Mouse (Mus musculus): ENCODE measurements around the gene Ech1.

Ech1 gene

DNA sequence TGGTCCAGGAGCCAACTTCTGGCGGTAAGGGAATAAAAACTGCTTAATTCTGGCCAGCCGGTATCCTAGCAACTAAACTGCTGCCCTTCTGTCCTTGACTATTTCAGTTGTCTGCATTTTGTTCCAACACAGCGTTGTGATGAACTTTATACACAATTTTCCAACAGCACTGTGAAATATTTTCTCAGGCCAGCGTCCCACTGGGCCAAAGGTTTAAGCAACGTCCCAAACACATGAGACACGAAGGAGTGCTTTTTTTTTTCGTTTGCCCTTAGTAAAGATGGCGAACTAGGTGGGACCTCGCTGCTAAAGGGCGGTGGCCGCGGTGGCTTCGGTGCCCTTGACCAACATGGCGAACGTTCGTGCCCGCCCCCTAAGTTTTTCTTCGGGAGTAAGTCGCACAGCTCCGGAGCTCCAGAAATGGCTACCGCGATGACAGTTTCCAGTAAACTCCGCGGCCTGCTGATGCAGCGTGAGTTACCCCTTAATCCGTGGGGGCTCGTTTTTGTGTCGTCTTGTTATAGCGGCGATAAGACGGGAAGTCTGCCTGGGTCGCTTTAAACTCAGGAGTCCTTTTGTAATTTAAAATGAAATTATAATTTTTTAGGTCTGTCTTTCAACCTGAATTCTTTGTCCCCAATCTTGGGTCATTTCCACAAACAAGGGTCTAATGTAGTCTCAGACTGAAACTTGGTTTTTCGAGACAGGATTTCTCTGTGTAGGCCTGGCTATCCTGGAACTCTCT lies at the start of gene Ech1:
Ech1 (plus strand) TSS at position 277 of the 745 bp plus-strand sequence.
- DNase-seq: peak; percentile 94

DNA sequence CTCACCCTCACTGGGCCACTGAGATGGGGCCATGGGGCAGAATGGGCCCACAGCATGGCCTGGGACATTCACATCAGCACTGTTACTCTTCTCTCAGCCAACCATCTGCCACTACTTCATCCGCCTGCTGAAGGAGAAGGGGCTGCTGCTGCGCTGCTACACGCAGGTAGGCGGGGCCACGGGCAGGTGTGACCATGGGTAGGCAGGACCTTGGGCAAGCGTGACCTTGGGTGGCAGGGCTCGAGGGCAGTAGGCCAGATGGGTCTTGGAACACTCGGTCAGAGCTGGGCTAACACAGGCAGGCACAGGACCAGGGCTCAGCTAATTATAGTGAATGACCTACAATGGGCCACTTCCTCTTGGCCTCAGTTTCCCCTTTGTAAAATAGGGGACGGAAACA lies 46.2 kb upstream of the Ech1 start:
- DNase-seq: no peak

DNA sequence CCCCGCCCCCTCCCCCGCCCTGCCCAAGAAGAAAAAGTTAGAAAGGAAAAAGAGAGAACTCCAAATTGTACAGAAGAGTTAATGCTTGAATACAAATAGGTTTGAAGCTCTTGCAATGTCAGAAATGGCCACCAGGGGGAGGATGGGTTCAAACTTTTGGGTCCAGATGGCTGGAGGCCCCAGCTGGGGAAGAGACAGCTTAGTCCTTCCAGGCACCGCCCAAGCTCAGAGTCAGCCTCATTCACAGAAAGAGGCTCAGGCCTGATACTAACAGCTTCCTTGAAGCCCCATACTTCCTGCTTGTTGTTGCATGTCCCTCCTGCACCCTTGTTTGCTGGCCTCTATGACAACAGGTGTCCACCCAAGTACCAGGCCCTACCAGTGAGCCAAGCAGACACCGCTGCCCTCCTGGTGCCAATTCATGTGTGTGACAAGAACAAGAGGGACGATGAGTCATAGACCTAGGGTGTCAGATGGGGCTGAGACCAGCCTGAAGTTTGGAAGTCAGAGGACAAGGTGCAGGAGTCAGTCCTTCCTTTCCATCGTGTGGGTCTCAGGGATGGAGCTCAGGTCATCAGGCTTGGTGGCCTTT lies 44.9 kb upstream of the Ech1 start:
- DNase-seq: peak; percentile 94

DNA sequence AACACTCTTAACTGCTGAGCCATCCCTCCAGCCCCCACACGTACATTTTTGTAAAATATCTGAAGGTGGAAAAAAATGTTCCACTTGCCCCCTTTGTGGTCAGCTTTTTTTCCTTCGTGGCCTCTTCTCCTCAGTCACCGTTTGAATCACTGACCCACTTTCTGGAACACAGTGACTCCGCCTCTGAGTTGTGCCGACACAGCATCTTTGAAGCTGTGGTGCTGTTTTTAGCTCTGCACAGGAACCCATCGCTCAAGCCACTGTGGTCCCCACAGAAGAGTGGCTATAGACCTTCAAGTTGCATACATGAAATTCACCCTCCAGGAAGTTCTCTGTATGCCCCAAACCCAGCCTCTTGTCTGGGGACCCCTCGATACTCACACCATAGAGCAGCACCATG lies 44.2 kb upstream of the Ech1 start:
- DNase-seq: no peak

DNA sequence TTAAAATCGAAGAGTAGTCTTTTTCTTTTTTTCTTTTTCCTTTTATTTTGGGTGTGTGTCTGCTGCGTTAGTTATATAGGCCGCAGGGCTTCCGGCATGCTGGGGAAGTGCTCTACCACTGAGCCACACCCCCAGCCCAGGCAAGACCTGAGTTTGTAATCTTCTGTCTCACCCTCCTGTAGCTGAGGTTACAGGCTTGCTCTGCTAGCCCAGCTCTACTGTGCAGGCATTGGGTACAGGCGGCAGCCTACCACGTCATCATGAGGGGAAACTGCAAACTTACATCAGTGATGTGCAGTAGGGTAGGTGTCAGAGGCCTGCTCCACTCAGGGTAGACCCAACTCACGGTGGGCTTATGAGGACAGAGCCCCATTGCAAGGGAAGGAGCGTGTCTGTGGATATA lies 43.8 kb upstream of the Ech1 start:
- DNase-seq: no peak

DNA sequence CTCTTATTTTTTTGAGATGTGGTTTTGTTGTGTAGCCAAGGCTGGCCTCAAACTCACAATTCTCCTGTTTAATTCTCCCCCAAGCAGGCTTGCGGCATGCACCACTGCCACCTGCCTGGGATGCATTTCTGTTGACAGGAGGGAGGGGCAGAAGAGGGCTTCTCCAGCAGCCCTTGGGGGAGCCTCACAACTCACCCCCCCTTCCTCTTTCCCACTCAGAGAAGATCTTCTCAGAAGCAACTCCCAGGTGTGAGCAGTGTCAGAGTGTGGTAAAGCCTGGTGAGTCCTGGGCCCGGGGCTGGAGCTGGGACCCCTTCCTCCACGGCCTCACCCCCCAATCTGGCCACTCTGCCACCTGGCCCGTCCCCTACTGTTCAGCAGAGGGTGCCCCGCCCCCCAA lies 39.9 kb upstream of the Ech1 start:
- no peak for DNase-seq

DNA sequence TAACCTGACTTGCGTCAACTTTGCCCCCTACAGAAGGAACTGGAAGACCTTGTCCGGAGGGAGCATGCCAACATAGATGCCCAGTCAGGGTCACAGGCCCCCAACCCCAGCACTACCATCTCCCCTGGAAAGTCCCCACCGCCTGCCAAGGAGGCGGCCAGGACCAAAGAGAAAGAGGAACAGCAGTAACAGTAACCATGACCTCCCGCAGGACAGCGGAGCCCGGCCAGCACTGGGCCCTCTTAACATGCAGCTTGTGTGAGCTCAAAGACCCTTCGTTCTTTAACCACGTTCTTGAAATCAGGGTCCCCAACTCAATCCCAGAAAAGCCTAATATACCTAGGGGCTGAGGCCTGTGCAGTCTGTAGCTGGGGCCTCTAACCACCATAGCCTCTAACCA lies 37.1 kb upstream of the Ech1 start:
- DNase-seq: no peak

DNA sequence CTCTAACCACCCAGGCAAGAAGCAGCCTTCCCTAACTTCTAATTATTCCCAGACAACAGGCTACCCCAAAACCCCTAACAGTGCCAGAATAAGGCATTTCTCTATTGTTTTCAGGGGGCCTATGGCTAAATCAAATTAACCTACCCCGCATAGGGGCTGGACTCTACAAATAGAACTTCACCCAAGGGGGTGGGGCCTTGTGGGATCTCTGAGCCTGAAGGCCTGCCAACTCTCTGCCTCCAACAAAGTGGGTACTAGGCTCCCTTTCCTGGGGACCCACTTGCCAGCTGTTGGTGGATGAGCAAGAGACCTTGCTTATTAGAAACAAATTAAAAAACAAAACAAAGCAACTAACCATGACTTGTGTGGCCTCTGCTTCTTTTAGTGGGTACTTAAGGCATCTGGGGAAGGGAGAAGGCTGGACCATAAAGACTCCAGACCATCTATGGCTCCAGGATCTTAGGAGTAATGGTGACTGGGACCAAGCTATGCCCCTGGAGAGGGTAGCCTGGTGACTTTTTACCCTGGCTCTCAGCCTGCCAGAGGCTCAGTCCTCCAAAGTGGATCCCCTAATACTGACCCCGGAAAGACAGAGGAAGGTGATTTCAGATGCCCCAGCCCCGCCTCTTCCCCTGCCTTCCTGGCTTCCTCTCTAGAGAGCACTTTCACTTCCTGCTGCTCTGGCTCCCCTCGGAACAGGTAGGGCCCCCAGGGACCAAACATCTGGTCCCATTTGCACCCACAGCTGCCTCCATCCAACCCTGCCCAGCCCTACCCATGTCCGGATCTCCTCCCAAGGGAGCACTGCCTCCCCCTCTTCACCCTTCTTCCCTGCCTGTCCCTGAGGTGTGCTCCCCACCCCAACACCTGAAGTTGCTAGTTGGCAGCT lies 36.5 kb upstream of the Ech1 start, which contains the start of gene Rinl:
Rinl (plus strand) TSS at position 663 of the 889 bp plus-strand sequence.
- DNase-seq: peak; percentile 36

DNA sequence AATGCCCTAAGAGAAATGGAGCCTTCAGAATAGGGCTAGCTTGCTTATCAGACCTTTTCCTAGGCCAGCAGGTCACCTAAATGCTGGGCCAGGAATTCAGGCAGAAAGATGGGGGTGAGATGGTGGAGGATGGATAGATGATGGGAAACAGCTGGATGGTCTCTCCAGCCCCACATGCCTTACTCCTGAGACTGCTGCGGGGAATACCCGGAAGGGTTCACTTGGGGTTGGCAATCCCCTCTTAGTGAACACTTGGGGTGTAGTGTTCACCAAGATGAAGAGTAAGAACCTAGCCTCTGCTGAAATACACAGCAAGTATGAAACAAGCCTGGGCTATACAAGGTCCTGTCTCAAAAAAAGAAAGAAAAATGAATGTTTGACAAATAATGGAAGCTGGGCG lies 35.8 kb upstream of the Ech1 start:
- no peak for DNase-seq

DNA sequence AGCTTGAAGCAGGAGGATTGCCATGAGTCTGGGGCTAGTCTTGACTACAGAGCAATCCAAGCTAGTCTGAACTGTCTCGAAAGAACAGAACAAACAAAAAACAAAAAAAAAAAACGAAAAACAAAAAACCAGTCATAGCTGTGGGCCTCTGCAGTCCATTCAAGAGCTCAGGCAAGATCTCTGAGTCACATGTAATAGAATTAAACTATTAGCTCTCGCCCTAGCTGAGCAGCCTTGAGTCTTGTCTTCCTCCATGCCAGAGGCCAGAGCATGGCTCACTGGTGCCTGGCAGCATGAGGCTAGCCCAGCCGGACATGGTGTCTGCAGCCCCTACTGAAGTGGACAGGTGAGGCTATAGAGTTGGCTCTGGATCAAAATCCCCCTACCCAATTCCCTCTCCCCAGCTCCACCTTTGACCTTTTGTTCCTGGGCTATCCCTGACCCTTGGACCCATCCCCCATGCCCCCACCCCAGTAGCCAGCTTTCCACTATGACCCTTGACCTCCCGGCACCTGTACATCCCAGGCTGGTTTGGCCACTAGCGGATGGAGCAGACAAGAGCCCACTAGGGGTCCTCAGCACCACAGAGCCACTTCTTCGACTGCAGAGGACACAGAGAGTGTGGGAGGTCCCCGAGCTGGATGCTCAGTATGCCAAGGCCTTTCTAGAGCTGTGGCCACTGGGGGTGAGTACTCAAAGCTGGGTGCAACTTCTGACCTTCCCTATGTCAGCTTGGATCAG lies 34.8 kb upstream of the Ech1 start:
- DNase-seq: no peak

DNA sequence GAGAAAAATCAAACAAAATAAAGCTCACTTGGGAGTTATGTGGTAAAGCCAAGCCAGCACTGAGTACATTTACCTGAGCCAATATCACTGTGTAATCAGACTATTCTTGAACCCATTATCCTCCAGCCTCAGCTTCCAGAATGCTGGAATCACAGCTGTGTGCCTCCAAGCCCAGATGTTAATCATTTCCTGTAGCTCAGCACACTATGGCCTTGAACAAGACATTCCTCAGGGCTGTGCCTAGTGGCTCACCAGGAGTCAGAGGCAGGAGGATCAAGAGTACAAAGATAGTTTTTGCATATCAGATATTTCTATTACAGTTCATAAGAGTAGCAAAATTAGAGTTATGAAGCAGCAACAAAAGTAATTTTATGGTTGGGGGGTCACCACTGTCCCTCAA lies 33.3 kb upstream of the Ech1 start:
- no peak for DNase-seq

DNA sequence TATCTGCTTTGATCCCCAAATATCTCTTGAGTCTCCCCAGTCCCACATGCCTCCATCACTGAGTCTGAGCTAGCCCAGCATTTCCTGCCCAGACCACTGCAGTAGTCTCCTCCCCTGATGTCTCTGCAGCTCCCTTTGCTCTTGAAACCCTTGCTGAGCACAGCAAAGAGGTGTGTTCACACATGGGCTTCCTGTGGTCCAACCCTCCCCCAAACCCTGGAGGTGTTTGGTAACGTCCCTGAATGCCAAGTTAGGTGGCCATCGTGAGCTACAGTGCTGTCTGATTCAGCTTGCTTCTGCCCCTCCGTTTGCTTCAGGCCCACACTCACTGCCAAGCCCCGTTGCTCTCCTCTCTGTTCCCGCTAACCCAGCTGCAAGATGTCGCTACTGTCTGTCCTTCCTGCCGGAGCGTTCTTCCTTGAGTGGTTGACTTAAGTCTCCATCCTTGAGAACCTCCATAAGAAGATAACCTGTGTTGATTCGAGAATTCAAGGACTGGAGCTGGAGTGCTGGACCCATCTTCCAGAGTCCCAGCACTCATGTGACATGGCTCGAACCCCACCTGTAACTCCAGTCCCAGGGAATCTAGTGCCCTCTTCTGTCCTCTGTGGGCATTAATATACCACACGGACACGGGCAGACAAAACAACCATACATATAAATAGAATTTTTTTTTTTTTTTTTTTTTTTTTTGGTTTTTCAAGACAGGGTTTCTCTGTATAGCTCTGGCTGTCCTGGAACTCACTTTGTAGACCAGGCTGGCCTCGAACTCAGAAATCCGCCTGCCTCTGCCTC lies 32.4 kb upstream of the Ech1 start:
- DNase-seq: no peak

DNA sequence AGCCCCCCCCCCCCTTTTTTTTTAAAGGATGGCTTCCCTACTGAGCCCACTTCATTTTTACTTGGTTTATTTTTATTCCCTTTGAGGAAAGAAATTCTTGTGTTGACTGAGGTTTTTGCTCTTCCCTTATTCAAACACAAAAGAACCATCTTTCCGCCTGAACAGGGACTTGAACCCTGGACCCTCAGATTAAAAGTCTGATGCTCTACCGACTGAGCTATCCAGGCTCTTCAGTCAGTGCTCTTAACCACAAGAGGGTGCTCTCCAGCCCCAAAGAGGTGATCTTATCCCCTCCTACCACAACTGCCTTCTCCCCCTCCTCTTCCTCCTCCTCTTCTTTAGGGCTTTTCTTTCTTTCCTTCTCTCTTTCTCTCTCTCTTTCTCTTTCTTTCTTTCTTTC lies 31.2 kb upstream of the Ech1 start:
- peak; percentile 50 for DNase-seq

DNA sequence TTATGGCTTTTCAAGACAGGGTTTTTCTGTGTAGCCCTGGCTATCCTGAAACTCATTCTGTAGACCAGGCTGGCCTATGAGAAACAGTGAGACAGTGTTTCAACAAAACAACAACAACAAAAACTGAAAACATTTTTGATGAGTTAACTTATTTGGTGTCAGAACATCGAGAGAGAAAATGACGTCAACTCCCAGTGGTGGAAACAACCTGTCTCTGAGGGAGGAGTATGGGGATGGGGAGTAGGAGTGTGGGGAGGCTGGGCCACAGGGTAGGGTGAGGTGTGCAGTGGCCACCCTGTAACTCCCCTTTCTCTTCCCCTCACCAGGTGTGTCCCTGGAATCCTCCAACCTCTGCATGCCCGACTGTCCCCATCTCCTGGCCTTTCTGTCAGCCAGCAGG lies 30.5 kb upstream of the Ech1 start:
- no peak for DNase-seq

DNA sequence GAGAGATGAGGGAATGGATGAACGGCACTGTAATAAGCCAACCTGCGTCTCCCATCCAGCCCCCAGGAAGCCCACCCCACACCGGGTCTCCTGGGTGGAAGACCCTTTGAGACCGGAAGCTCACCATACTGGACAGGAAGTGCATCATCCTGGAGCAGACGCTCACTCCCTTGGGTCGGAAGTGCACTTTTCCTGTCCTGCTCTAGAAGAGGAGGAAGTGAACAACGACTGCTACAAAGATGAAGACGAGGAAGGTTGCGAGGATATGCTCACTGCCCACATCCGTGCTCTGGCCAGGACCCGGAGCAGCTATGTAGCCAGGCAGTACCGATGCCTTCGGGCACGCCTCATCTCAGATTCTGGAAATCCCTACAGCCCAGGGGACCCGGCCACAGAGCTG lies 29.2 kb upstream of the Ech1 start:
- DNase-seq: peak; percentile 23

DNA sequence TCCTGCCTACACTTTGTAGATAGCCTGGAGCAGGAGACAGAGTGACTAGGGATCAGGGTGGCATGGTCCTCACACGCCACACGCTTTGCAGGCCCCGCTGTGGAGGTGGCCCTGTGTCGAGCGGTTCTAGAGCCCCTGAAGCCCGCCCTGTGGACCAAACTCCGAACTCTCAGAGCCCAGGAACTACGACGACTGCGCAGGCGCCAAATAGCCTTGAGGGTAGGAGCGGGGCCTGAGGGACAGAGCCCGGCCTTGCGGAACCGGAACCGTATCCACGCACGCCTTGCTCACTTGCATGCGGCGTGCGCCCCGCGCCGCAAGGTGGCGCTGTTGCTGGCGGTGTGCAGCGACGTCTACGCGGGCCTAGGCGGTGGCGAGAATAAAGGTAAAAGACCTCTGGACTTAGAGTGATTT lies 28.4 kb upstream of the Ech1 start:
- peak; percentile 91 for DNase-seq

DNA sequence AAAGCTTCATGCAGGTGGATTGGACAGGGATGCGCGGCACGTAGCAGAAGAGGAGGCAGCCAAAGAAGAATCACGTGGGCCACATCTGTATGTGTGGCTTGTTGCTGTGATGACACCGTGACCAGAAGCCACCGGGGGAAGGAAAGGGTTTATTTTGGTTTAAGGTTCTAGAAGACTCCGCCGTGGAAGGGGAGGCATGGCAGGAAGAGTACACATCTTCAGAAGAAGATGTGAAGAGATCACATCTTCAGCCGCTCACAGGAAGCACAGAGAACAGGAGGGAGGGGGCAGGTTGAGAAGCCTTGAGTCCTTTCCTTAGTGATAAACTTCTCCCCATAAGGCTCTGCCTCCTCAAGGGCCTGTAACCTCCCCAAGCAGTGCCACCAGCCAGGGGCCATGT lies 25.0 kb upstream of the Ech1 start:
- no peak for DNase-seq

DNA sequence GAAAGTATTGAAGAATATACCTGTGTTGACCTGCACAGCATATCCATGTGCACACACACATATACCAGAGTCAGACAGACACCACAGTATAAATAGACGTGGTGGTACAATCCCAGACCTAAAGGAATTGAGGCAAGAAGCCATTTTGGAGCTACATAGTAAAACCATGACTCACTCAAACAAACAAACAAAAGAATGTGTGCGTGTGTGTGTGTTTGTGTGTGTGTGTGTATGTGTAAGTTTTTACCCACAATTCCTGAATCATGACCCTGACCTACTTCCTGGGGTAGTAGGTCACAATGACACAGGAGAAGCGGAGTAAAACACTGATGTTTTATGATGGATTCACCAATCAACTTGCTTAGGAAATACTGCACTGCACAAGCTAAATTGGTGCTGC lies 23.6 kb upstream of the Ech1 start:
- no peak for DNase-seq

DNA sequence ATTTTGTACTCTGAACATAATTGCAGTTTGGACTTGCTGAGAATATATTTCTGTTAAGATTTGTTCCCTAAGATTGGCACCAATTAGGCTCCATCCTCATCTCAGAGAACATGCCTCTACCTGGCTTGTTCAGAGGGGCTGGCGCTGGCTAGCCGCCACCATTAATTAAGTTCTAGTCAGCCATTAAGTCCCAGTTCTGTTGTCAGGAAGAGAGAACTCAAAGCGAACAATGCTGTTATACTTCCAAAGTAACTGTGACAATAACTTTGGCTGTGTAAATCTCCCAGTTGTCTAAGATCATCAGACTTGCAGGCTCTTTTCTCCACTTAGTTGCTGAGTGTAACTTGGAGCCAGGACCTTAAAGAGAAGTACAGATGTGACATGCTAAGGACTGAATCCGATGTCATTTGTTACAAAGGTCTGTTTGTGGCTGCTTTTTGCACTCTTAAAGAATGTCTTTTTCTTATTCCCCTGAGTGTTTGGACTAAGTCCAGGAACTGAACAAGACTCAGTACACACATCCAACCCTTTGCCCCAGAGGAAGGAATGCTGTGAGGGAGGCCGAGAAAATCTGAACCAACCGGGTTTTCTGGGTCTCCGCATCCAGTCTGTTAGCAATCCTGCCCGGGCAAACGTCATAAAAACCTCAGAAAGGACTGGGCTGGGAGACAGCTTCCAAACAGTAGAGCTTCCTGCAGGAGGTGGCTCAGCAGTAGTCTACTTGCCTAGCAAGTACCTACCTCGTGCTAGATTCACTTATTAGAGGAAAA lies 22.9 kb upstream of the Ech1 start:
- peak; percentile 72 for DNase-seq

DNA sequence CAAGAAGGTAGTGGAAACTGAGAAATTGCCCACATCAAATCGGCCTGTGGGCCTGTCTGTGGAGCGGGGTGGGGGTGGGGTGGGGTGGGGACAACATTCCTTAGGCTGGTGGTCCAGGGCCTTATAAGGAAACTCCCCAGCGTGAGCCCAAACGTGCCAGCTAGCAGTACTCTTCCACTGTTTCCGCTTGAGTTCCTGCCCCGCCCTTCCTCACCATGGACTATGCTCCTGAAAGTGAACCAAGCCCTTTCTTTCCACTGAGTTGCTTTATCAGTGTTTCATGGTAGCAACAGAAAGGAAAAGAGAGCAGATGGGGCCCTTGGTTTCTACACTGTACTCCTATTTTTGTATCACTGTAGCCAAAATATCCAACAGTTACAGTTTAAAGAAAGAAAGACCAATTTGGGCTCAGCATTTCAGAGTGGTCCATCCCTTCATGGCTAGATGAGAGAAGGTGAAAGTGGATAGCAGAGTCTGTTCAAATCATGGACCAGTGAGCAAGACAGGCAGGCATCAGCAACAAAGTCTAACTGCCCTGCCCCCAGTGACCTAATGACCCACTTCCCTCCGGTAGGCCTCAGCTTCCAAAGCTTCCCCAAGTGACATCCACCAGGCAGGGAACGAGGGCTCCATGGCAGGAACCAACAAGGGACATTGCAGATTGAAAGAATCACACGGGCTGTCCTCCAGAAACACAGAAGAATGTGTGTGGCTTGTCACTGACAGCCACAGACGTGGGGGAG lies 22.0 kb upstream of the Ech1 start:
- DNase-seq: peak; percentile 62

DNA sequence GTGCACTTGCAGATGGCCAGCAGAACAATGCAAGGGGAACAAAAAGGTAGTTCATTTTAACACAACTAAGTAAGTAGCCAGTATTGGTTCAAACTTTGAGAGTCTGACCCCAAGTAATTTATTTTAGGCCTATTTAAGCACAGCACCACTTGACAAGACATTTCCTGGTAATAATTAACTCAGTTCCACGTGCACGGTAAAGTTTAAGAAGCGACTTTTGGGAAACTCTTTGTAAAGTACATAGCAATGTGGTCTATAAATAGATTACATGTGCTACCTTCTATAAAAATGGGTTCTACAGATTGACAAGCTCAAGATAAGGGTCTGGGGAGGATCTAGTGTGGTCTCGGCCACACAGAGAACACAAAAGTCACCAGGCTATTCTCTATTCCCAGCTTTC lies 21.3 kb upstream of the Ech1 start:
- no peak for DNase-seq

Data from lung, postnatal 14 days (tissue).